Comparison of ENCODE assay signal across 26 mouse cellular contexts in the genomic region with DNA sequence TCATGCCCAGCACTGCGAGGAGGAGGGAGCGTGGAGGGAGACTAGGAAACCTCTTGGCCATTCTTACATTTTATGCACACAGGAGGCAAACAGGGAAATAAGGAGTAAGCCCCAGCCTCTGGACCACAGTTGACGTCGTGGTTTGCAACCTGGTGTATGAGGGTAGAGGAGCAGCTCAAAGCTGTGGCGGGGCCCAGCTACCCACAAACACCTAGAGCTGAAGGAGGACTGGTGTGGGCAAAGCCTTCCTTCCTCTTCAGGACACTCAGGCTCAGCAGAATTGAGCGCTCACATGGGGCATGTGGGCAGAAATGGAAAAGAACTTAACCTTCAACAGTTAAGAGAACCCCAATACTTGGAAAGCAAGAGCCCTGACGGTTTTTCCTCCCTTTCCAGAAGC.
DNase-seq lines count a peak whose midpoint lies in the region; ATAC-seq and TF ChIP-seq lines count a peak whose summit lies in the region.
"Had no signal": no experiment of that assay in that cellular context is flagged by ENCODE, and none has a peak within 500 bp of the region (broad histone marks: within the 10 kb centered on the region; RNA-seq: fewer than 3 reads in every experiment).

No protein-coding gene starts in this region.

- H3K4me1 ChIP-seq in lung, postnatal 0 days (ENCODE audit: insufficient read depth, low read depth, low read length) = peaks cover 12% of the 10 kb centered on the region
- peaks cover 43% of the 10 kb centered on the region for H3K4me1 ChIP-seq in embryonic fibroblast, embryonic 13.5 days (ENCODE audit: control insufficient read depth, insufficient read depth, low read length)
- H3K4me1 ChIP-seq in liver, embryonic 12.5 days = peaks cover 5% of the 10 kb centered on the region; the same call in 1 of the 2 replicates

- no peaks in the 10 kb centered on the region for H3K27me3 ChIP-seq in lung, postnatal 0 days (replicated peaks; ENCODE audit: insufficient read depth, low read length)
- no peaks in the 10 kb centered on the region for H3K27me3 ChIP-seq in liver, embryonic 12.5 days (replicated peaks)
- H3K27me3 ChIP-seq: embryonic facial prominence, embryonic 15.5 days; intestine, embryonic 15.5 days; liver, embryonic 15.5 days; stomach, embryonic 15.5 days had no signal

- TF ChIP-seq POLR2A in embryonic fibroblast, embryonic 13.5 days (IDR thresholded peaks at IDR 0.05; ENCODE audit: low read depth, low read length) = no peak

- no peak for TF ChIP-seq CTCF in lung, postnatal 0 days (IDR thresholded peaks at IDR 0.05)
- TF ChIP-seq CTCF in embryonic fibroblast, embryonic 13.5 days (IDR thresholded peaks at IDR 0.05; ENCODE audit: borderline replicate concordance, insufficient read depth, low read length) = no peak

- H3K4me2 ChIP-seq in lung, postnatal 0 days (replicated peaks; ENCODE audit: low read depth, low read length) = no peak overlapping the region
- no peak overlapping the region for H3K4me2 ChIP-seq in liver, embryonic 12.5 days
- H3K4me2 ChIP-seq: embryonic facial prominence, embryonic 15.5 days; intestine, embryonic 15.5 days; liver, embryonic 15.5 days; lung, embryonic 14.5 days; stomach, embryonic 15.5 days had no signal

- peaks cover 100% of the 10 kb centered on the region for H3K79me2 ChIP-seq in macrophage (ENCODE audit: inconsistent target)

- H3K36me3 ChIP-seq in lung, postnatal 0 days (ENCODE audit: insufficient read depth, low read length) = no peaks in the 10 kb centered on the region
- peaks cover 88% of the 10 kb centered on the region for H3K36me3 ChIP-seq in macrophage (ENCODE audit: inconsistent target)
- H3K36me3 ChIP-seq in liver, embryonic 12.5 days = 0 out of 2 replicates have a peak, but pooled peaks cover 6% of the 10 kb centered on the region
- H3K36me3 ChIP-seq: embryonic facial prominence, embryonic 10.5 days; embryonic facial prominence, embryonic 15.5 days; intestine, embryonic 15.5 days; liver, embryonic 15.5 days; midbrain, embryonic 10.5 days; stomach, embryonic 15.5 days had no signal

- no peaks in the 10 kb centered on the region for H3K9me3 ChIP-seq in lung, postnatal 0 days (ENCODE audit: low read length)
- H3K9me3 ChIP-seq in liver, embryonic 12.5 days (replicated peaks) = no peaks in the 10 kb centered on the region
- H3K9me3 ChIP-seq: embryonic facial prominence, embryonic 10.5 days; embryonic facial prominence, embryonic 15.5 days; G1E; intestine, embryonic 15.5 days; liver, embryonic 15.5 days; midbrain, embryonic 10.5 days; stomach, embryonic 15.5 days had no signal

- no peak for ATAC-seq in lung, postnatal 0 days
- ATAC-seq in liver, embryonic 12.5 days = no peak
- ATAC-seq: forebrain, embryonic 14.5 days; hindbrain, embryonic 16.5 days; intestine, embryonic 15.5 days had no signal

- 75% methylated on average over 7 of the region's 7 CpGs for WGBS in lung, postnatal 0 days
- 55% methylated on average over 7 of the region's 7 CpGs for WGBS in macrophage (ENCODE audit: missing documents)
- 69% methylated on average over 7 of the region's 7 CpGs for WGBS in liver, embryonic 12.5 days (ENCODE audit: insufficient replicate concordance)

- DNase-seq in lung, postnatal 0 days (ENCODE audit: low spot score) = no peak
- no peak for DNase-seq in lung, postnatal 36 days
- DNase-seq in embryo, embryonic 11 days = no peak
- no peak for DNase-seq in cerebellum, postnatal 25 days
- DNase-seq: adrenal gland, postnatal 10 days; cerebellum, adult 9-10 months; gastrocnemius, postnatal 25 days; heart, postnatal 14 days; kidney, adult 2 months; kidney, postnatal 36 days; layer of hippocampus, adult 9-11 months; liver; lung, embryonic 14.5 days had no signal

- H3K4me3 ChIP-seq in lung, postnatal 0 days (ENCODE audit: low read depth, low read length) = no peak overlapping the region
- H3K4me3 ChIP-seq in embryonic fibroblast, embryonic 13.5 days (ENCODE audit: insufficient read depth, low read length) = no peak overlapping the region
- H3K4me3 ChIP-seq in macrophage (ENCODE audit: inconsistent target) = no peak overlapping the region
- H3K4me3 ChIP-seq in liver, embryonic 12.5 days = no peak overlapping the region
- H3K4me3 ChIP-seq: embryonic facial prominence, embryonic 10.5 days; embryonic facial prominence, embryonic 15.5 days; intestine, embryonic 15.5 days; liver, embryonic 15.5 days; midbrain, embryonic 10.5 days; myocyte; stomach, embryonic 15.5 days had no signal

- H3K9ac ChIP-seq in lung, postnatal 0 days (replicated peaks; ENCODE audit: low read depth) = no peak overlapping the region
- no peak overlapping the region for H3K9ac ChIP-seq in liver, embryonic 12.5 days
- H3K9ac ChIP-seq: embryonic facial prominence, embryonic 15.5 days; intestine, embryonic 15.5 days; liver, embryonic 15.5 days; lung, embryonic 14.5 days; stomach, embryonic 15.5 days had no signal

- no peak for TF ChIP-seq EP300 in lung, postnatal 0 days (IDR thresholded peaks at IDR 0.05)

- H3K27ac ChIP-seq in lung, postnatal 0 days (ENCODE audit: low read length) = 0 out of 2 replicates have a peak overlapping the region, but pooled peaks have one; percentile 81
- peak overlapping the region; percentile 81 for H3K27ac ChIP-seq in embryonic fibroblast, embryonic 13.5 days (ENCODE audit: insufficient read depth, low read length)
- H3K27ac ChIP-seq in macrophage = peak overlapping the region; percentile 3; the same call in 1 of the 2 replicates
- no peak overlapping the region for H3K27ac ChIP-seq in liver, embryonic 12.5 days
- H3K27ac ChIP-seq: embryonic facial prominence, embryonic 10.5 days; embryonic facial prominence, embryonic 15.5 days; intestine, embryonic 15.5 days; liver, embryonic 15.5 days; midbrain, embryonic 10.5 days; stomach, embryonic 15.5 days had no signal
